Mouse (Mus musculus): ENCODE measurements at regions not wholly inside any gene's neighbourhood (a gene's known extent, or its start where the extent isn't known, plus 50 kb on each side); places are given as distances from the start of the nearest gene placed in this dataset.

- TF ChIP-seq CTCF (IDR thresholded peaks at IDR 0.05; ENCODE audit: low read depth, low read length) (no peak), POLR2A (IDR thresholded peaks at IDR 0.05; ENCODE audit: extremely low read depth, insufficient read depth, low read length) (no peak)
Measured at GRCm38 (mm10) chr11:45693206-45693605, 158.6 kb upstream of the Clint1 start.
